Mouse (Mus musculus) inflammation-experienced regulatory T-cells, adult 6 months (primary cell): ENCODE results near the gene Ccdc185. TPM values are rescaled to one million over a fixed set of nuclear protein-coding genes. Genes with fewer than 3 reads are reported as not detected.

ENCODE experiments used
- ATAC-seq: one replicate; pipeline ENCODE4 v1.8.0; 2017
- polyA plus RNA-seq, 3 experiments: library from polyadenylated mRNA; unstranded; fragments of 100-300 nt; shearing (Covaris generic); gene quantifications; one replicate each; pipeline ENCODE4 v1.2.1; 2017

Gene Ccdc185
- not detected for polyA plus RNA-seq

DNA sequence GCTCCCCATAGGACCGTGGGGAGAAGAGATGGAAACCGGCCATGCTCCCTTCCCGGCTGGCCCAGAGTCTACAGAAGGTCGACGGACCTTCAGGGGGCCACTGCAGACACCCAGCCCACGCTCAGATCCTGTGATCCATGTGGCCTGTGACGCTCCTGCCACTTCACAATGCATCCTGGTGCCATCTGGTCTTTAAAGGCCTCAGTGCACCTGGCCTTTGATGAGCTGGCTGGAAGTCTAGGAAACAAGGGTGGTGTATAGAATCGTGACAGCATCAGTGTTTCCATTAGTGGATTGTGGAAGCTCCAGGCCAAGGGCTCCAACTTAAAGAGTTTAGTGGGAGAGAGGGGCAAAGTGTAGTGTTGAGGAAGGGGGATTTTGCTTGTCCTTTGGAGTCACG, at the start of gene Ccdc185:
Gene Ccdc185, minus strand, starts transcription at position 101 of the 400 bp plus-strand sequence.
- ATAC-seq = no peak

DNA sequence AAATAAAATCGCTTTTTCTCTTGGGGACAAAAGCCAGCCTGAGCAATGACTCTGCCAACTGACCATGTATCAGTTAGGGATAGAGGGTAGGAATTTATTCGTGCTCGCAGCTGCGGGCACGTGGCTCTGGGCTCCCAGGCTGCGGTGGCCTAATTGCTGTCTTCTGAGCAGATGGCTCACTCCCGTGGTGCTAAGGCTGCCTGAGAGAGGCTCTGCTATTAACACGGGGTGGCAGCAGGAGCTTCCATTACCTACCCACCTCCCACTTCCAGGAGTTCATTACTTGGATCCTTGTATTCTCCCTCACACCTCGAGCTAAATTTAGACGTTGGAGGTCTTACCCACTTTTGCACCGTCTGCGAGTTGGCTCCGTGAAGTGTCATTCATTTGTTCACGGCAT, 48.1 kb upstream of the Ccdc185 start:
- no peak for ATAC-seq

DNA sequence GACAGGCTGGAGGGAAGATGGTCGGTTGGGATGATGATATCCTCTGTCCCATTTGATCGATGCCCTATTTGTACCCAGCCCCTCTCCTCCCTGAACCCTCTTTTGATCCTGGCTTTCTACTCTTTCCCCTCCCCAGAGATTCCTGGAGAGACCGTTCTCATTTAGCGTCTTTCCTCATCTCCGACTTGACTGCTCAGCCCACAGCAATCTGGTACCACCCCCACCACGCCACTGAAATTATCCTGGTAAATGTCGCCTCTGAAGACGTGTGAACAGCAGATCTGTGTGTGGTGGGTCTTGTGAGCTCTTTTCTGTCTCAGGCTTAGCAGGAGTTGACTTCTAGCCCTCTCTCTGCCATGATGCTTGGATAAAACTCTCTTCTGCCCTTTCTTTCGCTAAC, 45.6 kb upstream of the Ccdc185 start:
- no peak for ATAC-seq

DNA sequence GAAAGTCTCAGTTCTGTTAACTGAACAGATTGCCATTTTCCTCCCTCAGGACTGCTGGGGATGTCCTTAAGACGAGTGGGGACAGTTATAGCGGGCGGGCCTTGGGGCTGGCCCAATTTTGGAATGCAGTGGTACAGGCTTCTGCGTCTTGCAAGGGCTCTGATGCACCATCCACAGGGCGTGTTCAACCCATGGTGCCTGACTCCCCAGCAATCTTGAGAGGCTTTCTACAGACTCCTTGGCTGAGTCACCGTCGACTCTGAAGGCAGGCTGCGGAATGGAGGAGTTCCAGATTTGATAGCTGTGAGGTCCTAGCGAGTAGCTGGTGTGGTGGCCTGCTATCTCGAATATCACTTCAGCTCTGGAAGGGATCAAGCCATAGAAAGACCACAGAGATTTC, 45.2 kb upstream of the Ccdc185 start:
- no peak for ATAC-seq

DNA sequence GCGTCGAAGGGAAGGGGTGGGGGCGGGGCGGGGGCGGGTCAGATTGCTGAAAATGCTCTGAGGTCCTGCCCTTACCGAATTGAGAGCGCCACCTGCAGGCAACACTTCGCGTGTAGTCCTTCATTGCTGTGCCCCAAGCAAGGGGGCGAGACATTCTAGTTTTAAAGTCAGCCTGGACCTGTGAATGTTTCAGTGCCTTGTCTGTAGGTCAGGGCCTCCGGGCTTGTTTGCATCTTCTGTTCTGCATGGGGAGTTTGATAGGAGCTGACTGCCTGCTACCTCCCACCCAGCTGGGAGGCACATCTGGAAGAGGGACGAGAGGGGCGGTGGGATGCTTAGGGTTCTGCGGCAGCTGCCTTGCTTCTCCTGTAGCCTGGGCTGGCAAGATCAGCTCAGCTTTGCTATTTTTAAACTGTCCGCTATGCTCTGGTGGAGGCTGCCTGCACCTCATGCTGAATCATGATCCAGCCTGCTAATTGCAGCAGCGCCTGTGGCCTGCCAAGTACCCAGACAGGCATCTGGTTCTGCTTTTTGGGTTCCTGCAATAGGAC, 43.6 kb upstream of the Ccdc185 start:
- ATAC-seq = no peak

DNA sequence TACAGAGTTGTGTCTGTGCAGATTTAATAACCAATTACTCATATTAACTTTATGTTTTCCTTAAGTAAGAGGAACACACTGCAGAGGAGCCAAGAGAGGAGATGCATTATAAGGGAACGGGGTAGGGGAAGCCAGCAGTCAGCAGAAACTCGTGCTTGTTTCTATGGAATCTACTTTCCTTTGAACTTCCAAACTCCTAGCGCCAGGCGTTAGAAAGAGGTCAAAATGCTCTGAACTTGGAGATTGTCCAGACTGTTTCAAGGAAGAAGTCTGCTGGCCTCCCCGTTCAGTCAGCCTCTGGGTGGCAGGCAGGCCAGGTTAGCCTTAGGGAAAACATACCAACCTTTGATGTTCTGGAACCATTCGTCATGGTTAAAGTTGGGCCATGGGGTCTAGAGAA, 39.9 kb upstream of the Ccdc185 start:
- no peak for ATAC-seq

DNA sequence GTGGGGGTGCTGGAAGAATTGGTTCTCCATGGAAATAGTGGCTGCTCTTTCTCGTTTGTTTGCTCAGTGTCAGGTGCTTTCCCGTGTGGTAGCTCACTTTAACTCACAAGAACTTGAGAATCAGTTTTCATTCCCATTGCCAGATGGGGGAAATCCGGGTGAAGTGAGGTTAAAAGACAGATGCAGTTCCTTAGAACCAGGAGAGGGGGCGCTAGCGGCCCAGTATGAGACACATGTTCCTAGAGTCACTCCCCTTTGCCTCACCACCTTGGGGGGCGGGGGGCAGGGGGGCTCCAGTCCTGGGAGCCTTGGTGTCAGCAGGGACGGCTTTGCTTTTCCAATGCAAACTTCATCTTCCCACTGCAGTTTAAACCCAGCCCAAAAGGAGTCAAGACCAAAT, 38.0 kb upstream of the Ccdc185 start:
- no peak for ATAC-seq

DNA sequence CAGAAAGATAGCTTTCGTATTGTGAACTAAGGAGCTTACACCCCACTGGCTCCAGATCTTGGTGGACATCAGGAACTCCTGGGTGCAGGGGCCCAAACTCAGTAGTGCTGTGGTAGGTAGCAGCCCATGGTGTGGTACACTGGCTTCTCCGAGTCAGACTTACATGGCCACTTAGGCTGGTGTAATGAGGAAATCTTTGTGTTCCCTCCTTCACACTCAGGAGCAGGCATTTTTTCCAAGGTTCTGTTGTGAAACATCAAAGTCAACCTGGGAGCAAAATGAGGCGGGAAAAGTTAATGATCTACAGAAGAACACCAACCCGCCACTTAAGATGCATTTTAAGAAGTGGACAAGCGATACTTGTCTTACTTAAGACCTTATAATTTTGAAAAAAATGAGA, 36.5 kb upstream of the Ccdc185 start:
- no peak for ATAC-seq

DNA sequence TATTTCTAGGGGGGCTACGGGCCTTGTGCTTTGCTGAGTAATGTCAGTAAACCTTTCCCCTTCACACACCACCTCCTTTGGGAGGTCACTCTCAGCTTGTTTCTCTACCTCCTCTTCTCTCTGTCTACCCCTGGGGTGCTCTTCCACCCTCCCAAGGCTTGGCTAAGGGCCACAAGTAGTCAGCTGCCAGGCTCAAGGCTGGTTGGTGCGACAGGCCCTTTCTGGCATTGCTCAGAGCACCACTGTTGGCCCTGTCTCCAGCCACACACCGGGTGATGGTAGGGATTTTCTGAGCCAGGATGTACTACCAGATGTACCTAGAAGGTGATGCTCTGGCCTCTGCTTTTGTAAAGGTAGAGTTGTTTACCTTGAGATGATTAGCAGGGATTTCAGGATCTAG, 35.8 kb upstream of the Ccdc185 start:
- no peak for ATAC-seq

DNA sequence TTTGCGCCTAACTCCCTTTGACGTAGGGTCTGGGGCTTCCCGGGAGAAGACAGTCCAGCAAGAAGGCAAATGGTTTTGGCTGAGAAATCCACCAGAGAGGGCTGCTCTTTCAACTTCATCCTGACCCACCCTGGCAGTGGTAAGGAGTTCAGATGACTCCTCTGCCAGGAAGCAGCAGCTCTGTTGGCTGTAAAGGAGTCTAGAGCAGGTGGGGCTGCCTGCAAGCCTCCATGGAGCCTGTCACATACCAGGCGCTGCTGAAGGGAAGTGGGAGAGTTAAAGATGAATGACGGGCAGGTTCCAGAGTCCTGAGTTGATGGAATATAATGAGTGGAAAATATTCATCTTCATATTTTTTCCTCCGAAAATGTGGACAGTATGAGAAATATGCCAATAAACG, 34.8 kb upstream of the Ccdc185 start:
- no peak for ATAC-seq

DNA sequence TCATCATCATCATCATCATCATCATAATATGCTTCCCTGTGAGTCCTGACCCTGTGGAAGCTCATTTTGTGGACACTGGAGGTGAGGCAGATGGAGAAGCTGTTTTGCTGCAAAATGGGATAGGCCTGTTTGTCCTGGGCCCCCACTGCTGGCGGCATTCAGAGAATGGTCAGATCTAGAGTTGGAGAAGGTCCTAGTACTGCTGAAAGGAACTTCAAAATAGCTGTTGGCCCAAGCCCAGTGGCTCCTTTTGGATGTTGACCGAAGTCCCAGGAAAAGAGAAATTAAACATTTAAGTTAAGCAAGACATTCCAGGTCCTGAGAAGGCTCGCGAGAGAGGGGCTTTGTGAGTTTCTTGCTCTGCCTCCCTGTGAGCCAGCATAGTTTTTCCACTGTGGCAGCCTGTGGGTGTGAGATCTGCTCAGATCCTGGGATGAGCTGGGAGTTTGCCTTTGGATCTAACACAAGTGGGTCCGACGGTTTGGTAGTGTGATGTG, 30.1 kb upstream of the Ccdc185 start:
- ATAC-seq = no peak

DNA sequence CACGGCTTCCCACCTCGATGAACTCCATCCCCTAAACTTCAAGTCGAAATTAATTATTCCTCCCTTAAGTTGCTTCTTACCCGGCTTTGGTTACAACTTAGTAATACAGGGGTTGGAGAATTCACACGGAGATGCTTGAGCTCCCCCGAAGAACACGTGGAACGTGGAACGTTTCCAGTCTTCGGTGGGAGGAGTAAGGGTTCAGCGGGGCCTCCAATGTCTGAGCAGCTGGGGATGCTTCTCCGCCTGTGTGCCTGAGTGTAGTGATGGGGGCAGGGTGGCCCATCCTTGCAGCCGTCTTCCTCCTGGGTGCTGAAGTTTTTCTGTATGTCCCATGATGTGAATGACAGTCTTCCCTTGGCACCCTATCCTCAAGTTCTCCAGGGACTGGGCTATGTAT, 29.2 kb upstream of the Ccdc185 start:
- no peak for ATAC-seq

DNA sequence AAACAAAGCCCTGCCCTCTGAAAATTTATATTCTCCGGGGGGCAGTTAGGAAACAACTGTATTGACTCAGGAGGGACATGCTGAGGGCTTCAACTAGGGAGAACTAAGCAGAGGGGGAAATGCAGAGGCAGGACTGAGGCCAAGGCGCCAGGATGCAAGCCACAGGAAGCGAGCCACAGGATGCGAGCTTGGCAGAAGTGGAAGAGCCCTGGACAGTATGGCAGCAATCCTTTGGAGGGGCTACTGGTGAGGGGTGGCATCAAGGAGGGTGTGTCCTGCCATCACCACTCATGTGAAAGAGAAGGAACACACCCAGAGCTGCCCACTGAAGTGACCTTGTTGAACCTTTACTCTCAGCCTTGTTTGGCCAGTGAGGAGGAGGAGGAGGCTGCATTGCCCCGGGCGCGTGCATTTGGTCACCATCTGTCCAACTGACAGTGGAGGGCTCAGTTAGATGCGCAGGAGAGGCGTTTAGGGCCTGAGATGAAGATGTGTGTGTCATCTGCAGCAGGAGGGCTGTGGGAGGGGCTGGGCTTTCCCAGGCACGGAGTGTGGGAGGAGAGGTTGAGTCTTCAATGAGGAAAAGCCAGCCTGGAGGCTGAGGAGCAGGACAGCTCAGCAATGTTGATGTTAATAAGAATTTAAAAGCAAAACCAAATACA, 27.9 kb upstream of the Ccdc185 start:
- ATAC-seq = no peak

DNA sequence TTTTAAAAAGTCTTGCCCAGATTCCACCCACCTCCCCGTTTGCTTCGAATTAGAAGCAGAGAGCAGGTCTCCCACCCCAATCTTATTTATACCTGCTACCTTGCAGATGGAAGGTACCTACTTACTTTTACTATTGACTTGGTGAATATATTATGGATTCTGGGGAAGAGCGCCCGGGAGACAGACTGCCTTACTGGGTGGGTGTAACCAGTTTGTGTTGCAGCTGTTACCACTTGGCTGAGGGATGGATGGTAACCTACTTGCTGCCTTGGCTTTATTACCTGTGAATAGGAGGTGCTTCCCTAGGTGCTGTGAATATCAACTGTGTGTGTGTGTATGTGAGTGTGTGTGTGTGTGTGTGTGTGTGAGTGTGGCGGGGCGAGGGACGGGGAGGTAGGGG, 26.6 kb upstream of the Ccdc185 start:
- no peak for ATAC-seq

DNA sequence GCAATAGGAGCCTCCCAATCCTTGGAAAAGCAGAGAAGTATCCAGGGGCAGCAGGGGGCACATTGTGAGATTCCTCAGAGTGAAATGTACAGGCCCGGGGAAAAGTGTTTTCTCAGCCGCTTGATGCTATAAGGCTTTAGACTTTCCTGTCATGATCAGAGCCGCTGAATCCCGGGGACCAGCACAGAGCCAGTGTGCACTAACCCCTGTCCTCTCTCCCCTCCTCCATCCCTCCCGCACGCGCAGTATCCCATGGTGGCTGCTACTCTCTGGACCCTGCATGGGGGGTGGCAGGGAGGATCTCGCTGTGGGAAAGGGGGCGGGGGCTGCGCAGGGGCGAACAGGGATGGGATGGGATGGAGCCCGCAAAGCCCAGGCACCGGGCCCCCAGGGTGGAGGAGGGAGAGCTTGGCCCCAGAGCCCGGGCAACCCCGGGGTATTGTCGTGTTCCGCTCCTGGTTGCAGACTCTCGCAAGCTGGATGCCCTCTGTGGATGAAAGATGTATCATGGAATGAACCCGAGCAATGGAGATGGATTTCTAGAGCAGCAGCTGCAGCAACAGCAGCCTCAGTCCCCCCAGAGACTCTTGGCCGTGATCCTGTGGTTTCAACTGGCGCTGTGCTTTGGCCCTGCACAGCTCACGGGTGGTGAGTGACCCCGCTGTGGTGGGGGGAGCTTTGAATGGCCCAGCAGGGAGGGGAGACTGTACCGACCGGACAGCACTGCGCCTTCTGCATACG, 15.7 kb upstream of the Ccdc185 start:
- ATAC-seq = peak; percentile 13

DNA sequence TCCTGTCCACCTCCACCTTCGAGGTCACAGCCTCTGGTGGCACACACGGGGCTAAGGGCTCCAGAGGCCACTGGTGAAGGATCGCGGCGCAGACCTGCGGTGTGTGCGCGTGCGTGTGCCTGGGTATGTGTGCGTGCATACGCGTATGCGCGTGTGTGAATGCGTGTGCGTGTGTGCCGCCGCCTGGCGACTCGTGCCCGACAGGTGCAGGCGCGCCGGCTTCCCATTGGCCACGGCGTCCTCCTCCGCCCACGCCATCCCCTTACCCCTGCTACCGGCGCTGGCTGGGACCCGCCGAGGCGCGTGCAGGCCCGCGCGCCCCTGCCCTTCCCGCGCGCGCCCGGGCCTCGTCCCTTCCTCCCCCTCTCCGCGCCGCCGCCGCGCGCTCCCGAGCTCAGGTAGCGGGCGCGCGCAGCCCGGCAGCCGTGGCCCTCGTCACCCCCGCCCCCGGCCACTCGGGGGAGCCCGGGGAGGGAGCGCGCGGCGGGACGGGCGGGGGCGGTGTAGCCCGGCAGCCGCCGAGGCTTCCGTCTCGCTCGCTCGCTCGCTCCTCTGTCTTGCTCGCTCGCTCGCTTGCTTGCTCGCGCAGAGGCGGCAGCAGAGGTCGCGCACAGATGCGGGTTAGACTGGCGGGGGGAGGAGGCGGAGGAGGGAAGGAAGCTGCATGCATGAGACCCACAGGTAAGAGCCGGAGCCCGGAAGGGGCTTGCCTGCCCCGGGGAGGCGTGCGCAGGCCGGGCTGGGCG, 14.9 kb upstream of the Ccdc185 start, which contains the start of gene Susd4:
Gene Susd4, plus strand, starts transcription at position 145 of the 746 bp plus-strand sequence.
- ATAC-seq = peak; percentile 88

DNA sequence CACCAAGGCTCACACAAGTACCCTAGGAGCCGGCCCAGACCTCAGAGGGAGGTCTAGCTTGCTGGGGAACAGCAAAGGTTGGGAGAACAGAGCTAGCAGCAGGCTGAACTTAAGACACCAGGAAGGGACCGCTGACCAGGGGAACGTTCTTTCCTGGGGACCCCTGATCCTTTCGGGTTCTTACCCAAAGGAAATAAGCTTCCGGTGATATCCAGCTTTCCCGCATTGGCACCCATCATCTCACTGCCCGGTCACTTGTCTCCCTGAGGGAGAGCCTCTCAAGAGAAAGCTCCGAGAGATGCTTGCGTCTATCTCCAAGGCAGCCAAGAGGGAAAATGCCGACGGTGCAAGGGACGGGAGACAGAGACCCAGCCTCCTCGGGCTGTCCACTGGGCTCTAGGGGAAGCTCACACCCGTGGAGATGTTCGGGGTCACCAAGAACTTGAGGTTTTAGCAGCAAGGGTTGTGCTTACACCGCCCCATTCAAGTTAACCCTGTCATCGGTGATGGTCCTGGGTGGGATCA, 14.3 kb upstream of the Ccdc185 start:
- no peak for ATAC-seq

DNA sequence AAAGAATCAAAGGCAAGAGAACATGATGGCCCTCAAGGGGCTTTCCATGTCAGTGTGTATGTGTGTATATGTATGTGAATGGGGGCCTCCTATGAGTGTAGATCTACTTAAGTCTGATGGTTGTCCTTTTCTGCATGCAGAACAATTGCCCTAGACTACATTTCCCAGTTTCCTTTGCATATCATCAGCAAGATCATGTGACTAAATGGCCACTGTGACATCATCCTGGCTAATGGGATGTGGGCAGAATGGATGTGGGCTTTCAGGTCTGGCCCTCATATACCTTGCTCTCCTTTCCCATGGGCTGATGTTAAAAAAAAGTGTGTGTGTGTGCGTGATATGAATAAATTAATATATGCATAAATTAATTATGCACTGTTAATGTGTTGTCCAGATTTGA, 9.8 kb upstream of the Ccdc185 start:
- ATAC-seq = no peak

DNA sequence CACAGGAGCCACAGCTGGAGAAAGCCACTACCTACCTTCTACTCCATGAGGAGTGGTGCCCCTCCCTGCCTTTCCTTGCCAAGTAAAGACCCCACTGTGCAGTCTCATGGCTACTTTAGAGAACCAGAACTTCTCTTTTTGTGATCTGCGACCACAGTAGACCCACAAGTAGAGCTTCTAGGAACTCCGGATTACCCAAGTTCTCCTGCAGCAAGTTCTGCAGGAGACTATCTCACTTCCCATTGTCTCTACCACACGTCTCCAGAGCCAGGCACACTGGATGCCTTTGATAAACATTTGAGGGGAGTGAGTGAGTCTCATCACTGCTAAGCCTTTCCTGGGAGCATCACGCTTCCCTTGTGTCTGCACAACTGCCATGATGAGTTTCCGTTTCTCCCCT, 5.9 kb upstream of the Ccdc185 start:
- no peak for ATAC-seq

DNA sequence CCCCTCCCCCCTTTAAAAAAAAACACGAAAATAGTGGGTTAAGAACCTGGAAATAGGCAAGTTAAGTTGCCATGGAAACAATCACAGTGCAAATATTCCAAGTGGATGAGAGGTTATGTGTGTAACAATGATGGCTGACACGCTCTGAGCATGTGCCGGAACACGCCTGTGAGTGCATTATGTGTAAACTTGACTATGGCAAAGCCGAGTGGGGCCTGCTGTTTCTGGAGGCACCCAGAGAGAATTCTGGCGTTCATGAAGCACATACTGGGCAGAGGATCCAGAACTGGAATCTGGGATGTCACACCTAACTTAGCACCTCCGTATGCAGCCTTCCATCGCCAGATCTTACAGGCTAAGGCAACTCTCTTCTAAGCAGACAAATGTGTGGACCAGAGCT, 4.7 kb upstream of the Ccdc185 start:
- no peak for ATAC-seq

DNA sequence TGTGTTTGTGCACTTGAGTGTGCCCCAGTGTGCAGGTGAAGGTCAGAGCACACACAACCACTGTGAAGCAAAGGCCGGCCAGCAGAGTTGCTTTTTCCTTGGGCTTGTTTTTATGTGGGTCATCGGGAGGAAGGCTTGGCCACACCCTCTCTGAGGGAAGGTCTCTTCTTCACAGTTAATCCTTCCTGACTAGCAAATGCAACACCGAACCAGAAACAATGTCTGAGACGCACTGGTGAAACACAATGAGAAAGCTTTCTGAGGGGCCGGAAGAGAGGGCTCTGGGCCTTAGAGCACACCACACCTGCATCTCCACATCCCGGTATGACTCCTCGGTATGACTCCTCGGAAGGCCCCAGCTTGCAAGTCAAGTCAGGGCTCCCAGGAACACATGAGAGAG, 2.3 kb upstream of the Ccdc185 start:
- ATAC-seq = no peak

DNA sequence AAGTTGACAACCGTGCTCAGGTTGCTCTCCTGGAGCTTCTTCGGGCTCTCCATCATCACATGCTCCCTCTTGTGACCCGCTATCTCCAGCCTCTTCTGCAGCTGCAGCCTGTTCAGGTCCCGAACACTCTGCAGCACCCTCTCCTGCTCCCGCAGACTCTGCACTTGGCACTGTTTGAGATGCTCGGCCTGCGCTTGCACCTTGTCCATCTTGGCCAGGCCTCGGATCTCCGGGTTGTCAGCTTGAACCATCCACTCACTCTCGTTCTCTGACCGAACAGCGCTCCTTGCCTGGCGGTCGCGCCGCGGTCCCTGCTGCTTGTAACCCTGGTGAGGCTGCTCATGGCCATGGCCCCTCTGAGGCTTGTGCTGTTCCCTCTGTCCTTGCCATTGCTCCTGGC, 1.1 kb downstream of the Ccdc185 start:
- ATAC-seq = no peak

DNA sequence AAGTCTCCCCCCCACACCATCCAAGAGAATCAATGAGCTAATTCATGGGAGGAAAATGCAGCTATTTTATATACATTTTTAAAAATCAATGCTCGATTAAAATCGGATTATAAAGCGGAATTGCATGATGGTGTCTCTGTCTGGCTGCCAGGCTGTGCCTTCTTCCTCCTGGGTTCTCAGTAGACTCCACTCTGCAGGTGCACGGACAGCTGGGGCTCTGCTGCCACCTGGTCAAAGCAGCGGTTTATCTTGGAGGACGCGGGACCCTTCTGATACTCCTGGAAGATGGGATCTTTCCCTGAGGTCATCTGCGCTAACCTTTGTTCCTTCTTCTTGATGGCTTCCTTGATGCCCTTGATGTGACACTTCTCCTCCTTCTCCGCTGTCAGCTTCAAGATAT, 1.9 kb downstream of the Ccdc185 start:
- ATAC-seq = no peak
